Mouse (Mus musculus) bone marrow, adult 2 months (tissue): ENCODE data around the gene C2cd2l.
"Not testable (repeated sequence)": the region's sequence is repeated elsewhere in the genome, so short reads cannot be mapped to it uniquely, and the experiment has no call there.

Experiments used
- CTCF ChIP-seq: fragments of 200-500 bp; IDR thresholded peaks from 2 replicates; pipeline ENCODE4 v1.5.1; 2011; ENCODE audit warnings: low read length, control low read depth; ENCODE audit not compliant: control insufficient read depth, insufficient read depth
- POLR2A ChIP-seq: fragments of 200-500 bp; IDR thresholded peaks from 2 replicates; pipeline ENCODE4 v1.6.1; 2011; ENCODE audit warnings: low read depth, mild to moderate bottlenecking, control low read depth, low read length, borderline replicate concordance; ENCODE audit not compliant: control insufficient read depth

- not testable (repeated sequence) for TF ChIP-seq CTCF, POLR2A
Observed at GRCm38 (mm10) chr9:44300001-44300400, 20.1 kb downstream of the C2cd2l start.
